Mouse (Mus musculus) myocyte (in vitro differentiated cells): Measurements from ENCODE around the gene Tbc1d20. TPM values are rescaled to one million over a fixed set of nuclear protein-coding genes. Genes with fewer than 3 reads are reported as not detected.
A peak's percentile ranks its signal among the peaks of the same experiment; 100 is the strongest.
"Not testable (repeated sequence)": the region's sequence is repeated elsewhere in the genome, so short reads cannot be mapped to it uniquely, and the experiment has no call there.

Source experiments
- H3K27me3 ChIP-seq: one replicate; pipeline ENCODE4 v1.6.1; 2011; ENCODE audit not compliant: control insufficient read depth, insufficient read depth, insufficient read length
- H3K36me3 ChIP-seq: one replicate; pipeline ENCODE4 v1.6.1; 2011; ENCODE audit not compliant: control insufficient read depth, insufficient read depth
- H3K4me2 ChIP-seq: one replicate; pipeline ENCODE4 v1.6.1; 2011; ENCODE audit warnings: low read depth, control low read depth
- H3K4me3 ChIP-seq: one replicate; pipeline ENCODE4 v1.5.1; 2011; ENCODE audit warnings: mild to moderate bottlenecking, control low read depth, moderate library complexity
- H3K79me2 ChIP-seq: one replicate; pipeline ENCODE4 v1.6.1; 2011; ENCODE audit not compliant: control insufficient read depth, insufficient read depth
- H3ac ChIP-seq: one replicate; pipeline ENCODE4 v1.6.1; 2011; ENCODE audit not compliant: control insufficient read depth, insufficient read length
- CEBPB ChIP-seq: IDR thresholded peaks from 2 replicates; pipeline ENCODE4 v1.6.1; 2011; ENCODE audit warnings: mild to moderate bottlenecking, moderate library complexity; ENCODE audit not compliant: poor library complexity, insufficient read depth, severe bottlenecking
- E2F4 ChIP-seq: IDR thresholded peaks from one replicate; pipeline ENCODE4 v1.6.1; 2011; ENCODE audit warnings: mild to moderate bottlenecking, control low read depth, moderate library complexity; ENCODE audit not compliant: insufficient read depth
- MAX ChIP-seq: IDR thresholded peaks from one replicate; pipeline ENCODE4 v1.6.1; 2011; ENCODE audit warnings: low read depth, mild to moderate bottlenecking, control low read depth
- MYOD1 ChIP-seq, 3 experiments: IDR thresholded peaks; one replicate each; pipeline ENCODE4 v1.6.1; 2011; ENCODE audit warnings: control low read depth in 2 of 3, low read depth in 2 of 3, mild to moderate bottlenecking in 2 of 3, moderate library complexity in 1 of 3; ENCODE audit not compliant: insufficient read length in 2 of 3, control insufficient read depth in 1 of 3
- MYOG ChIP-seq, 3 experiments: IDR thresholded peaks; one replicate each; pipeline ENCODE4 v1.6.1; 2011; ENCODE audit warnings: control low read depth in 2 of 3, low read depth in 2 of 3, mild to moderate bottlenecking in 2 of 3; ENCODE audit not compliant: insufficient read length in 2 of 3, control insufficient read depth in 1 of 3, insufficient read depth in 1 of 3
- POLR2A ChIP-seq: IDR thresholded peaks from one replicate; pipeline ENCODE4 v1.6.1; 2011; ENCODE audit warnings: low read depth, mild to moderate bottlenecking, control low read depth, moderate library complexity; ENCODE audit not compliant: insufficient read length
- POLR2AphosphoS2 ChIP-seq: IDR thresholded peaks from one replicate; pipeline ENCODE4 v1.6.1; 2011; ENCODE audit warnings: low read depth, control low read depth; ENCODE audit not compliant: insufficient read length
- REST ChIP-seq: IDR thresholded peaks from one replicate; pipeline ENCODE4 v1.6.1; 2011; ENCODE audit warnings: mild to moderate bottlenecking, control low read depth, moderate library complexity; ENCODE audit not compliant: insufficient read depth, insufficient read length
- SRF ChIP-seq: IDR thresholded peaks from one replicate; pipeline ENCODE4 v1.6.1; 2011; ENCODE audit warnings: low read depth; ENCODE audit not compliant: control insufficient read depth, insufficient read length
- TCF12 ChIP-seq: IDR thresholded peaks from one replicate; pipeline ENCODE4 v1.6.1; 2011; ENCODE audit warnings: mild to moderate bottlenecking, control low read depth; ENCODE audit not compliant: poor library complexity, insufficient read depth, severe bottlenecking
- TCF3 ChIP-seq: IDR thresholded peaks from one replicate; pipeline ENCODE4 v1.6.1; 2011; ENCODE audit warnings: low read depth, control low read depth; ENCODE audit not compliant: insufficient read length
- USF1 ChIP-seq: IDR thresholded peaks from one replicate; pipeline ENCODE4 v1.6.1; 2011; ENCODE audit warnings: low read depth, mild to moderate bottlenecking, control low read depth, moderate library complexity
- polyA plus RNA-seq: library from polyadenylated mRNA; unstranded; fragments of >200 nt; fragmentation: generic; extraction: Trizol; gene quantifications from one replicate; pipeline ENCODE4 v1.2.1, GENCODE M21; 2012; ENCODE audit warnings: missing spikeins

Tbc1d20 gene
- polyA plus RNA-seq, 1 experiment = 51.8 TPM

DNA sequence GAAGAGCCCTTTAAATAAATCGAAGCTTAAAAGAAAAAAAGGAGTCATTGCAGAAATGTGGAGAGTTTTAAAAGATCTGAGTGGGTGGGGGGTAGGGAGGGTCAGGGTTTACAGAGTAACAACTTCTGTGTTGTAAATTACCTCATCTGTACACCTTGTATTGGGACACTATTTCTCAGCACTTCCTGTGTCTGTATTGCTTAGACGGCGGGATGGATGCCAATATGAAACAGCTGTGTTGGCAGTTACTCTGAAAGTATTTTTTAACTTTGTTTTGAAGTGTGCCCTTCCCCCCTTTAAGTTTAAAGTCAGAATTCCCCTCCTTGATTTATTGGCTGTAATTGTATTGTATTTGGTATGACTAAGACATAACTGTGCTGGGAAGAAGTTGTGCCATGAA, 12.2 kb upstream of the Tbc1d20 start:
- H3K4me2 ChIP-seq = no peak overlapping the region
- H3ac ChIP-seq = no peak overlapping the region
- peaks cover 72% of the 10 kb centered on the region for H3K36me3 ChIP-seq
- no peaks in the 10 kb centered on the region for H3K27me3 ChIP-seq
- H3K79me2 ChIP-seq = no peaks in the 10 kb centered on the region
- no peak overlapping the region for H3K4me3 ChIP-seq
- no peak for TF ChIP-seq SRF

DNA sequence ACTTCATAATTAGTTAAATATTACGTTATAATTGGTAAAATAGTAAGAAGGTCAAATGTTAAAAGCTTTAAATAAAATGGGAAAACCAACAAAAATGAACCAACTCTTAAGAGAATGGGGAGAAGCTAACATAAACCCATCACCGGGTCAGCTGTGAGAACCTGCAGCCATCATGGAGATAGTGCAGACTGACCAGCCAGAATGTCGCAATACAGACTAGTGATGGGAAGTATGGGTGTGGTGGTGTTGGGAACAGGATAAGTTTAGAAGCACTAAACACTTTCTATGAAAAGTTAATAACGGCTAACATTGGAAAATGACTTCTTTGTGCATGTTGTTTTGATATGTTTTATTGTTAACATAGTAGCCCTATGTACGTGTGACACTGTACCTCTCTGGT, 6.1 kb upstream of the Tbc1d20 start:
- H3K4me3 ChIP-seq = no peak overlapping the region
- H3K4me2 ChIP-seq = no peak overlapping the region
- no peaks in the 10 kb centered on the region for H3K79me2 ChIP-seq
- no peak for TF ChIP-seq E2F4
- peak; percentile 52; the same call in 1 of the 2 replicates for TF ChIP-seq CEBPB
- H3K27me3 ChIP-seq = no peaks in the 10 kb centered on the region
- no peak overlapping the region for H3ac ChIP-seq
- peaks cover 51% of the 10 kb centered on the region for H3K36me3 ChIP-seq

DNA sequence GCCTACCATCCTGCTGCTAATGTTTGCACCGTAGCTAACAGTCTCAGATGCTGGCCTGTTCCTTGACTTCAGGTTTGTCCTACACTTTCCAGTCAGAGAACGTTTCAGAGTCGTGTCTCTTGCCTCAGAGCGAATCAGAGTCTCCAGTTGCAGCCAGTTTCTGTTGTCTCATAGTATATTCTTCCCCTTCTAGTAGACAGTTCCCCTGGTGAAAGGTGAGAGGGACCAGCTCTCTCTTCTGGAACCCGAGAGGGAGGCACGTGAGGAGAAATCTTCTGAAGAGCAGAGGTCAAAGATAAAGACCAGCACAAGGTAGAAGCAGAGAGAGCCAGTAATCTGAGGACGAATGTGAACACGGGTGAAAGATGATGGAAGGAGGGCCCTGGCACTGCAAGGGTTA, 5.6 kb upstream of the Tbc1d20 start:
- H3K4me3 ChIP-seq = no peak overlapping the region
- TF ChIP-seq SRF (no peak), MYOG (IDR thresholded peaks at IDR 0.05; ENCODE audit: control insufficient read depth in 1 of 3, insufficient read depth in 1 of 3, insufficient read length in 2 of 3, low read depth in 2 of 3) (no peak), MYOD1 (IDR thresholded peaks at IDR 0.05; ENCODE audit: control insufficient read depth in 1 of 3, insufficient read length in 2 of 3, low read depth in 2 of 3) (no peak), TCF3 (no peak), CEBPB (no peak), REST (no peak), POLR2A (no peak), E2F4 (no peak), TCF12 (no peak), POLR2AphosphoS2 (no peak), USF1 (no peak), MAX (no peak)
- H3K36me3 ChIP-seq = peaks cover 46% of the 10 kb centered on the region
- H3K79me2 ChIP-seq = no peaks in the 10 kb centered on the region
- no peak overlapping the region for H3K4me2 ChIP-seq
- no peaks in the 10 kb centered on the region for H3K27me3 ChIP-seq
- H3ac ChIP-seq = no peak overlapping the region

DNA sequence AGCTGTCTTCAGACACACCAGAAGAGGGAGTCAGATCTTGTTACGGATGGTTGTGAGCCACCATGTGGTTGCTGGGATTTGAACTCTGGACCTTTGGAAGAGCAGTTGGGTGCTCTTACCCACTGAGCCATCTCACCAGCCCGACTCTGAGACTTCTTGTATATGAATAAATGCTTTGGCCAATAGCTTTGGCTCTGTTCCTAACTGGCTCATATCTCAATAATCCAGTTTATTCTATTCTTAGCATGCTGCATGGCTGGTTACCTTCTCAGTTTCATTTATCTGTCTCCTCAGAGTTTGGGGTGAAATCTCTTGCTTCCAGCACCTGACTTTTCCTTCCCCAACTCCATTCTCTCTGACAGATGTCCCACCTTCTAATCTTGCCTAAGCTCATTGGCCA, 4.0 kb upstream of the Tbc1d20 start:
- not testable (repeated sequence) for H3ac ChIP-seq, H3K4me3 ChIP-seq, H3K79me2 ChIP-seq, H3K27me3 ChIP-seq, H3K4me2 ChIP-seq
- H3K36me3 ChIP-seq = peaks cover 32% of the 10 kb centered on the region

DNA sequence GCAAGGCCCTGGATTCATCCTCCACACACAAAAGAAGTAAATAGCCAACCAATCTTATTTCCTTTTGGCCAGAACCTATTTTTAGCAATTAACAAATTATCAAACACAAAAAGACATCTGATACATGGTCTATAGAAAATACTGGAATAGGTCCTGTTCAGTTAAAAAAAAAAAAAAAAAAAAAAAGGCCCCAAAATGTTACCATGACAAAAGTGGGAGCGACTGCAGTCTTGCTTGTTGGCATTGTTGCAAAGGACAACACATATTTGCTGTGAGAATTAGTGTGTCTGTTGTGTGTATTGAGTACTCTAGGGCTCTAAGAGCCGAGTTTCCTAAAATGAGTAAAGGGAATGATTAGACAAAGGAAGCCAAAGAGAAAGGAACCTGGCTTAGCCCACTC, 1.2 kb upstream of the Tbc1d20 start:
- Histone ChIP-seq H3K4me2 (no peak overlapping the region), H3K27me3 (no peaks in the 10 kb centered on the region), H3K36me3 (peaks cover 8% of the 10 kb centered on the region), H3ac (no peak overlapping the region), H3K4me3 (peak overlapping the region; percentile 57), H3K79me2 (peaks cover 35% of the 10 kb centered on the region)
- TF ChIP-seq CEBPB = no peak
- TF ChIP-seq SRF = no peak
- TF ChIP-seq REST = no peak
- no peak for TF ChIP-seq TCF3
- TF ChIP-seq MYOG (IDR thresholded peaks at IDR 0.05; ENCODE audit: control insufficient read depth in 1 of 3, insufficient read depth in 1 of 3, insufficient read length in 2 of 3, low read depth in 2 of 3) = no peak

DNA sequence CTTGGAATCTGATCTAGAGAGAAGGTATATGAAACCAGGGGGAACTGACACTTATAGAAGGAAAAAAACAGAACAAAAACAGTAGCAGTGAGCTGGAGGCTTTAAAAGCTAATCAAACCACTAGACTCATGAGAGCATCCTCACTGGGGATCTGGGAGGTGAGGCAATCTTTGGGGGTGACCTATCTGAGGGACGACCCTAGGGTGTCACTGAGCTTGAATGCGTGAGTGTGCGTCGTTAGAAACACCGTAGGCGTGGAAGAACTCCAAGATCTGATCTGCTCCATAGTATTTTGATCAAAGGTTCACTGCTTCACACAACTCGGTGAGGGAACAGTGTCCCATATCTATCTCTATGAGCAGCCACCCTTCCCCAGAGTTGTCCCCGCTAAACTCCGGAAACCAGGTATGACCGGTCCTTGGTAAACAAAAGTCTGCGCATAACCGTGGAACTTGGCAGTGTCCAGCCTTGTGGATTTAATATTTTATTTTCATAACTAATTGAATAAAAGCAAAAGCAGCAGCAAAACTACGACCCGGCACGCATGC, 375 bp upstream of the Tbc1d20 start:
- peak overlapping the region; percentile 94 for H3ac ChIP-seq
- H3K36me3 ChIP-seq = peaks cover under 1% of the 10 kb centered on the region
- H3K4me2 ChIP-seq = peak overlapping the region; percentile 89
- peak overlapping the region; percentile 57 for H3K4me3 ChIP-seq
- no peak for TF ChIP-seq POLR2AphosphoS2
- TF ChIP-seq POLR2A = no peak
- no peak for TF ChIP-seq USF1
- TF ChIP-seq CEBPB = no peak
- no peak for TF ChIP-seq MYOD1 (IDR thresholded peaks at IDR 0.05; ENCODE audit: control insufficient read depth in 1 of 3, insufficient read length in 2 of 3, low read depth in 2 of 3)
- no peak for TF ChIP-seq REST
- no peak for TF ChIP-seq E2F4
- no peak for TF ChIP-seq SRF
- no peak for TF ChIP-seq MAX
- TF ChIP-seq MYOG (IDR thresholded peaks at IDR 0.05; ENCODE audit: control insufficient read depth in 1 of 3, insufficient read depth in 1 of 3, insufficient read length in 2 of 3, low read depth in 2 of 3) = no peak
- TF ChIP-seq TCF3 = no peak
- no peak for TF ChIP-seq TCF12
- no peaks in the 10 kb centered on the region for H3K27me3 ChIP-seq
- H3K79me2 ChIP-seq = peaks cover 43% of the 10 kb centered on the region
